Mouse (Mus musculus) CH12.LX (cell line): ENCODE measurements around the gene AU022252. TPM values are rescaled to one million over a fixed set of nuclear protein-coding genes. Genes with fewer than 3 reads are reported as not detected.

Experiments
- DNase-seq: peaks from one replicate; pipeline ENCODE4 v3.0.0-alpha.2; 2013; ENCODE audit errors: extremely low read depth
- H3K27ac ChIP-seq: 2 replicates; pipeline ENCODE4 v1.5.1; 2012; ENCODE audit warnings: low read depth, mild to moderate bottlenecking, control low read depth, moderate library complexity; ENCODE audit not compliant: insufficient read depth
- H3K27me3 ChIP-seq: replicated peaks from 2 replicates; pipeline ENCODE3; 2012; ENCODE audit warnings: inconsistent platforms
- H3K36me3 ChIP-seq, 2 experiments: replicated peaks in 1 of 2; 2 replicates each; pipeline versions ENCODE3 to v1.6.1; 2012; ENCODE audit warnings: inconsistent platforms in 1 of 2, low read length in 1 of 2, mild to moderate bottlenecking in 1 of 2, mixed read lengths in 1 of 2, moderate library complexity in 1 of 2; ENCODE audit not compliant: control insufficient read depth in 1 of 2, insufficient read depth in 1 of 2
- H3K4me1 ChIP-seq, 2 experiments: 2 replicates each; pipeline ENCODE4 v1.6.1; 2012; ENCODE audit warnings: inconsistent platforms in 1 of 2, moderate library complexity in 1 of 2; ENCODE audit not compliant: insufficient read depth in 2 of 2, control insufficient read depth in 1 of 2
- H3K4me2 ChIP-seq: 2 replicates; pipeline ENCODE4 v1.6.1; 2012; ENCODE audit warnings: low read depth, mild to moderate bottlenecking, control low read depth; ENCODE audit not compliant: poor library complexity, insufficient read depth, severe bottlenecking
- H3K4me3 ChIP-seq, 3 experiments: fragments of 150-350 bp in 1 of 3; sonication (generic) in 1 of 3; replicated peaks in 1 of 3; 2 replicates each; pipeline versions ENCODE3 to v1.5.1; 2011 to 2012; ENCODE audit warnings: low read depth in 2 of 3, low read length in 2 of 3, mild to moderate bottlenecking in 2 of 3, moderate library complexity in 2 of 3, control low read depth in 1 of 3, improper control_type of control experiment in 1 of 3, inconsistent platforms in 1 of 3, mixed read lengths in 1 of 3; ENCODE audit not compliant: poor library complexity in 1 of 3
- H3K79me2 ChIP-seq: replicated peaks from 2 replicates; pipeline ENCODE4 v1.6.1; 2012; ENCODE audit warnings: mild to moderate bottlenecking, moderate library complexity; ENCODE audit not compliant: control insufficient read depth, poor library complexity, insufficient read depth, severe bottlenecking; ENCODE audit errors: extremely low read depth
- H3K9ac ChIP-seq: 2 replicates; pipeline ENCODE4 v1.6.1; 2012; ENCODE audit warnings: low read depth, mild to moderate bottlenecking, control low read depth, moderate library complexity; ENCODE audit not compliant: insufficient read depth
- H3K9me3 ChIP-seq: replicated peaks from 2 replicates; pipeline ENCODE3; 2012; ENCODE audit warnings: low read length, inconsistent platforms, mixed read lengths
- BHLHE40 ChIP-seq: IDR thresholded peaks from 2 replicates; pipeline ENCODE4 v1.6.1; 2011; ENCODE audit warnings: mild to moderate bottlenecking, low read depth, low read length, improper control_type of control experiment
- CHD2 ChIP-seq: IDR thresholded peaks from 2 replicates; pipeline ENCODE4 v1.6.1; 2011; ENCODE audit warnings: low read length, improper control_type of control experiment
- E2F4 ChIP-seq: IDR thresholded peaks from 2 replicates; pipeline ENCODE4 v1.6.1; 2011; ENCODE audit warnings: low read depth, low read length, improper control_type of control experiment; ENCODE audit not compliant: insufficient replicate concordance
- ELF1 ChIP-seq: IDR thresholded peaks from 2 replicates; pipeline ENCODE4 v1.6.1; 2014; ENCODE audit warnings: low read depth, mild to moderate bottlenecking, inconsistent platforms, low read length, improper control_type of control experiment
- HCFC1 ChIP-seq: IDR thresholded peaks from 2 replicates; pipeline ENCODE4 v1.6.1; 2012; ENCODE audit warnings: low read depth, mild to moderate bottlenecking, inconsistent platforms, low read length, improper control_type of control experiment
- MAX ChIP-seq: IDR thresholded peaks from 2 replicates; pipeline ENCODE4 v1.6.1; 2011; ENCODE audit warnings: low read length, improper control_type of control experiment
- NRF1 ChIP-seq: IDR thresholded peaks from 2 replicates; pipeline ENCODE4 v1.6.1; 2014; ENCODE audit warnings: low read depth, mild to moderate bottlenecking, inconsistent platforms, low read length, improper control_type of control experiment, moderate library complexity
- POLR2AphosphoS2 ChIP-seq: IDR thresholded peaks from 2 replicates; pipeline ENCODE4 v1.6.1; 2011; ENCODE audit warnings: low read depth, low read length, improper control_type of control experiment
- RAD21 ChIP-seq: IDR thresholded peaks from 2 replicates; pipeline ENCODE4 v1.6.1; 2011; ENCODE audit warnings: low read depth, mild to moderate bottlenecking, low read length, improper control_type of control experiment, moderate library complexity
- USF1 ChIP-seq: IDR thresholded peaks from 2 replicates; pipeline ENCODE4 v1.6.1; 2014; ENCODE audit warnings: low read depth, mild to moderate bottlenecking, inconsistent platforms, low read length, improper control_type of control experiment
- USF2 ChIP-seq: conservative IDR thresholded peaks from 2 replicates; pipeline ENCODE4 v1.6.1; 2011; ENCODE audit warnings: low read depth, low read length, improper control_type of control experiment
- ZC3H11A ChIP-seq: IDR thresholded peaks from 2 replicates; pipeline ENCODE4 v1.6.1; 2012; ENCODE audit warnings: low read depth, mild to moderate bottlenecking, inconsistent platforms, low read length, improper control_type of control experiment
- dilution Hi-C: fragments of 300-500 bp; cut with MboI; formaldehyde crosslinking; loops from 2 replicates; pipeline ENCODE4 v1.14.3; 2020; ENCODE audit warnings: low sequenced_read_pairs; ENCODE audit not compliant: extremely low pct_unique_long_range_greater_than_20kb, extremely low pct_ligation_motif_present
- in situ Hi-C: fragments of 300-500 bp; cut with MboI; formaldehyde crosslinking; loops from 3 replicates; pipeline ENCODE4 v1.14.3; 2019; ENCODE audit warnings: low sequenced_read_pairs, low pct_ligation_motif_present, low pct_unique_long_range_greater_than_20kb, mixed read lengths
- polyA plus RNA-seq: library from polyadenylated mRNA; unstranded; fragments of >175 nt; gene quantifications from 2 replicates; pipeline ENCODE4 v1.2.1, GENCODE M21; 2012; ENCODE audit warnings: low read depth; ENCODE audit not compliant: insufficient read length
- total RNA-seq, 2 experiments: library from RNA; depleted of rRNA; stranded (reverse); fragments of 300-350 nt in 1 of 2; fragments of >200 nt in 1 of 2; gene quantifications; 2 replicates each; pipeline ENCODE4 v1.2.3; 2012 to 2014

Gene AU022252
- total and polyA plus RNA-seq, 3 experiments: 8.7 to 18.8 (median 12.7) TPM

DNA sequence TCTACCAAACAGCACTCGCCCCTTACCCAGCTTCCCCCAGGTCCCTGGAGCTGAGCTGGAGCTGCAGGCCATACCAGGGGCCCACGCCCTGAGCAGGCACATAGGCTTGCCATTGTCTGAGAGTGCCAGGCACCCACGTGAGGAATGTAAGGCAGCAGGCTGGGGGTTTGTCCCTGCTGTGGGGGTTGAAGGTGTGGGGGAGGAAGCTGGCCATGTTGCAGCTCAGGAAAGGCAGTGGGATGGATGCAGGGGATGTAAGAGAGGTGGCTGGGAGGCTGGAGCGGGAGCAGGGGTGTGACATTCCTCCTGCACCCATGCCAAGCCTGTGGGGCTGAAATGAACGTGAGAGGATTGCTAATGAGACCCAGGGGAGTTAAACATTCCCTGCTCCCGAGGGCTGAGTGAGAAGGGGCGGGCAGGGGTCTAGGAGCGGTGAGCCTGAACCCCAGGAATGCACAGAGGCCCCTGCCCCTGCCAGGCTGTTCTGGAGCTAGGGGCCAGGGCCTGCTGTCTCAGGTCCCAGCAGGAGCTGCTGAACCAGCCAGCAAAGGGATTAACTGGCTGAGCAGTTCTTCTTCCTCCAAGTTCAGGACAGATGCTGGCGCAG lies 21.6 kb upstream of the AU022252 start:
- in situ Hi-C loops (loop anchor here (25.0 kb wide), 1 partner anchor 408 kb away; the partner anchor contains the start of gene Guca2b), dilution Hi-C loops (no loop called here)
- no peak overlapping the region for H3K9ac ChIP-seq
- H3K79me2 ChIP-seq: no peaks in the 10 kb centered on the region
- H3K9me3 ChIP-seq: no peaks in the 10 kb centered on the region
- peaks cover 2% of the 10 kb centered on the region for H3K27me3 ChIP-seq
- H3K36me3 ChIP-seq: no peaks in the 10 kb centered on the region
- H3K4me3 ChIP-seq: no peak overlapping the region
- H3K4me2 ChIP-seq: no peak overlapping the region
- no peak overlapping the region for H3K27ac ChIP-seq
- no peak for DNase-seq
- H3K4me1 ChIP-seq: peaks cover under 1 to 12% of the 10 kb centered on the region in 2 experiments
- no peak for TF ChIP-seq NRF1
- no peak for TF ChIP-seq E2F4
- no peak for TF ChIP-seq USF2
- no peak for TF ChIP-seq MAX
- TF ChIP-seq HCFC1: no peak
- no peak for TF ChIP-seq CHD2
- TF ChIP-seq USF1: no peak
- no peak for TF ChIP-seq BHLHE40
- no peak for TF ChIP-seq ZC3H11A
- TF ChIP-seq RAD21: no peak

DNA sequence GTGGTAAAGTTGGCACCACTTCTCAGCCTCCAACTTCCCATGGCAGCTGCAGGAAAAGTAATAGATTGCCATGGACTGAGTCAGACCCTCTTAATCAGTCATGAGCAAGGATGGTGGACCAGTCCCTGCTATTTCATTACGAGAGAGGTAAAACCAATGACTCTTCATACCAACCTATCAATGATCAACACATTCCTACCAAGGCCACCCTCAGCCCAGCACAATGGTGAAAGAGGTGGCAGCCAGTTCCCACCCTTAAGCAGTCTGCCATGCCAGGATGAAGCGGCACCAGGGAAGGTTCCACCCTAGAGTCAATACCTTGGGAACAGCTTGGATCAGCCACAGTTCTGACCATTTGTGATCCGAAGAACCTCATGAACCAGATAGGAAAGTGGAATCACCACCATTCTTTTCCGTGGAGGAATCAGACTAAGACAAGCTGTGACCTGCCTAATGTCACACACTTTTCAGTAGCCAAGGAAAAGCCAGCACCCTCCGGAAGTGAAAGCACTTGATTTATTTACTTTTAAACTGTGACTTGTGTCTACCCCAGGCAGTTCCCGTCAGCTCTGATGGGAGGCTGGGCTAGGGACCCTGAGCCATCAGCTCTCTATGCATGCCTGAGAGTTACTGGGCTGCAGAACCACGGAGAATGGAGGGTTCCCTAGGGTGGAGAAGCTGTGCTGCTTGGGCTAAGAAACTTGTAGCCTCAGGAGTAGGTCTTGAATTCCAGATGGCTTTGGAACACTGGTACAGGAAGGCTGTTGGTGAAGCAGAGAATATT lies 19.7 kb upstream of the AU022252 start:
- H3K36me3 ChIP-seq: peaks cover 0 to 15% of the 10 kb centered on the region in 2 experiments
- TF ChIP-seq ELF1 (no peak), ZC3H11A (no peak), E2F4 (no peak), POLR2AphosphoS2 (no peak)
- peaks cover 0 to 3% of the 10 kb centered on the region in 2 experiments; a peak in 1 of 4 replicates for H3K4me1 ChIP-seq
- no peak overlapping the region for H3K27ac ChIP-seq
- H3K79me2 ChIP-seq: no peaks in the 10 kb centered on the region
- H3K4me2 ChIP-seq: no peak overlapping the region
- DNase-seq: no peak
- H3K27me3 ChIP-seq: peaks cover 2% of the 10 kb centered on the region
- H3K9me3 ChIP-seq: no peaks in the 10 kb centered on the region
- dilution Hi-C loops (no loop called here), in situ Hi-C loops (loop anchor here (25.0 kb wide), 1 partner anchor 410 kb away; the partner anchor contains the start of gene Guca2b)
- no peak overlapping the region for H3K9ac ChIP-seq
- no peak overlapping the region for H3K4me3 ChIP-seq
